Mouse (Mus musculus) T-helper 17 cell (primary cell): ENCODE measurements around the gene Fez2.

Source experiments
- in situ Hi-C, 2 experiments: fragments of 300-600 bp; cut with MboI, MseI; formaldehyde crosslinking; loops; 1 replicate in 1 of 2; 2 replicates in 1 of 2; pipeline ENCODE4 v1.15.1; 2025; ENCODE audit warnings: high pct_unique_total_duplicates in 2 of 2

Fez2 gene

GRCm38 (mm10) chr17:78417381-78418281, at the start of gene Fez2:
Gene Fez2, minus strand, starts transcription at chr17:78418152.
- in situ Hi-C loops = no loop called here

DNA sequence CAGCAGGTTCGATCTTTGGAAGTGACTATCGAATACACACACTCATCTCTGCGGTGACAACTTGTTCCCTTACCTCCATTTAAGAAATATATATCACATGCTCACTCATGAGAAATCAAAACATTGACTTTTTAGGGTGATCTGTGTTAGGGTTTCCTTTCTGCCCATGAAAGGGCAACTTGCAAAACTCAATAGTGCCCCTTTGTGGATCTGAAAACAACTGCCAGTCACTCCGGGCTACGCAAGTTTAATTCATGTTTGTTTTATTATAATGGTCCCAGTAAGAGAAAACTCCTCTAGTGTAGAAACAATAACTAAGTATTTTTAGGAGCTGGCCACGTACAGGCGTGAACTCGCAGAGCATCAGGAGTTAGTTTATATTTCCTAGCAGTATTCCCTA, 47.5 kb upstream of the Fez2 start:
- in situ Hi-C loops = no loop called here

DNA sequence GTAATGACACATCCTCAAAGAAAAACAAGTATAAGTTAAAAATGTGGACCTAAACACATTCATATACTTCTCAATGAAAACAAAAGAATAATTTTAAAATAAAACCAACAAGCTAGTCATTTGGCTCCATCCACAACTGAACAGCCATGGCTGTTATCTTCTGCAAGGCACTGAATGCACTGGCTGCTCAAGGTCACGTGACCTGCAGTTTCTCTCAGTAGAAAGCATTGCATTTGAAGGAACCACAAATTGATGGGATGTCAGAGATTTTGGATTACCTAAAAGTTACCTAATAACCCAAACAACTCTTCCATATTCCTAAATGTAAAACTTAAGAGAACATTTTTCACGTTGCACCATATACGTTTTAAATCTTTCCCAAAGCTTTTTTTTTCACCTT, 47.1 kb upstream of the Fez2 start:
- in situ Hi-C loops = no loop called here

GRCm38 (mm10) chr17:78460140-78460539, 42.2 kb upstream of the Fez2 start:
- in situ Hi-C loops = no loop called here

- in situ Hi-C loops = loop anchor here in 1 of 2 experiments (5.0 kb wide), 1 partner anchor 408 kb away; no protein-coding TSS in a partner anchor
Measured at GRCm38 (mm10) chr17:78455556-78455955, 37.6 kb upstream of the Fez2 start.

DNA sequence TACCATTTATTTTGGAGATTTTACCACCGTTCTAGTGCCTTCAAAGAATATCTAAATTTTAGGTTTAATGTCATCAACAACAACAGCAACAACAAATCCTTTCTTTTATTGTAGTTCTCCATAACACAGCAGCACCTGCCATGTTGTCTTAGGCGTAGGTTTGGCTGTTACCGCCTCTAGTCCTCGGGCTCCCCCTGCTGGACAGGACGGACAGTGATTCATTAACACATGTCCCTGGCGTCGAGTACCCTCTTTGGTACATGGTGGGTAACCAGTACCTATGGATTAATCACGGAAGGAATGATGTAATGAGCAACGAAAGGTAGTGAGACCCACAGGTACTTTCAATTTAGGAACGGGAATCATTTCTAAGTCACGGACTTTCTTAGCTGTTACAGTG, 37.2 kb upstream of the Fez2 start:
- in situ Hi-C loops = loop anchor here in 1 of 2 experiments (5.0 kb wide), 1 partner anchor 408 kb away; no protein-coding TSS in a partner anchor

DNA sequence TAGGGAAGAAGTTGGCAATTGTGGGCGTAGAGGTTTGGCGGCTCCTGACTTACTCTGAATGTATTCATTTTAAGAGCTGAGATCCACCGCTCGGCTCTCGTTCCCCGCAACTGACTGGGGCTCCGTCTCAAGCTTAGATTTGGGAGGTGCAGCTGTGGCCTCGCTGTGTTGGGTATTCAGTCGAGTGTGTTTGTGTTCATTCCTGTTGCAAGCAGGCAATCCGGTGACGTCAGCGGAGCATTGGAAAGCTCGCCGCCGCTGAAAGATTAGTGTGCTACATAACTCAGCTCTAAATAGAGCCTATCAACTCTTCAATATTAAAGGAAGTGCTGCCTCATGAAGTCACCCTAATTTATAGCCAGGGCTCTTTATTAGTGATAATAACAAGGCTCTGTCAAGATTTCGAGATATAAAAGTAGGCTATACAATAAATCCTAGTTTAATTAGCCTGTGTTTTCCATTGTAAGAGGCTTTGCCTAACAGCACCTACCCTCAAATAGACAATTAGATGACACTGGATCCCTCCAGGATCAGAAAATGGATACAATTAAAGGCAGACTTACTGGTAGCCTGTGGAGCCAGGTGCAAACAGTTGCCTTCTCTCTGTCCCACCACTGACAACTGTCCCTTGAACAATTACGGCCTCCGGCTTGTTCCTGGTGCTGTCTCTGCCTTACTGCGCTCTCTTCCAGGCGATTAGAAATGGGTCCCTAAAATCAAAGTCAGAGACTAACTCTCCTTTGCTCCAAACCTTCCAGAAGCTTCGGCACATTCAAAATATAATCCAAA, 36.4 kb upstream of the Fez2 start:
- in situ Hi-C loops = no loop called here

- in situ Hi-C loops = no loop called here
Measured at GRCm38 (mm10) chr17:78453529-78453928, 35.6 kb upstream of the Fez2 start.

- in situ Hi-C loops = no loop called here
Measured at GRCm38 (mm10) chr17:78451886-78452285, 33.9 kb upstream of the Fez2 start.

DNA sequence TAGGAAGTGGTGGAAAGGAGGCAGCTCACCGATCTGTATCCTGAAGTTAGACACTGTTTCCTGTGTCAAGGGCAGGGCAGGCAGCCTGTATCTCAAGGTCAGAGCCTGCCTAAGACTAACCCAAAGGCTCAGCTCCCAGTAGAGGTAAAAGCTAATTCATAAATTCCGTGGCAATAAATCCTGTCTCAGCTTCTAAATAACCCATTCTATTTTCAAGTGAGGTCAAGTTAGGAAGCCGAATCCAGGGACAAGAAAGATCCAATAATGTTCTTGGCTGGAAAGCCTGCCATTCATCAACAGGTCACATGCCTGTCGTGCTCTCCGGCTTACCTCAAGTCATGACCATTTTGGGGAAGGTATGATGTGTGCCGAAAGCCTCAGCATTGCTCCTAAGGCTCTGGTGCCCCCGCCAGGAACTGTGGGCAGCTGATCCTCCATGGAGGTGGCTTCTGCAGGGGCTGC, 33.4 kb upstream of the Fez2 start:
- in situ Hi-C loops = no loop called here

- in situ Hi-C loops = loop anchor here in 1 of 2 experiments (10.0 kb wide), 1 partner anchor 895 kb away; no protein-coding TSS in a partner anchor
Measured at GRCm38 (mm10) chr17:78449635-78450197, 31.8 kb upstream of the Fez2 start.

DNA sequence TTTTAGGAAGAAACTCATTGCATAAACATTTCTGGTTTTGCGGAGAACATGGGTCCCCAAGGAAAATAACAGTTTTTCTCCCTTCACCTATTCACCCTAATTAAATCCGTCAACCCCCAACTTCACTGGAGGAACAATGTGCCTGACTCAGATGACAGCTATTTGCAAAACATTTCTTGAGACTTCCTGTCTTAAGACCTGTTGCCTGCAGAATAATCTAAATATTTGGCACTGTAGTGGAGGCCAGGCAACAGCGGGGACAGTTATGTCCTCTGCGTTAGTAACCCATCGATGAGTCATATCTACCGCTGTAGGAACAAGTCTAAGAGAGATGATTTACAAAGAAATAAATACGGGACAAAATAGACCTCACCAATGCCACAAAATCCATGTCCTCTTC, 26.9 kb upstream of the Fez2 start:
- in situ Hi-C loops = loop anchor here in 1 of 2 experiments (10.0 kb wide), 1 partner anchor 900 kb away; no protein-coding TSS in a partner anchor

DNA sequence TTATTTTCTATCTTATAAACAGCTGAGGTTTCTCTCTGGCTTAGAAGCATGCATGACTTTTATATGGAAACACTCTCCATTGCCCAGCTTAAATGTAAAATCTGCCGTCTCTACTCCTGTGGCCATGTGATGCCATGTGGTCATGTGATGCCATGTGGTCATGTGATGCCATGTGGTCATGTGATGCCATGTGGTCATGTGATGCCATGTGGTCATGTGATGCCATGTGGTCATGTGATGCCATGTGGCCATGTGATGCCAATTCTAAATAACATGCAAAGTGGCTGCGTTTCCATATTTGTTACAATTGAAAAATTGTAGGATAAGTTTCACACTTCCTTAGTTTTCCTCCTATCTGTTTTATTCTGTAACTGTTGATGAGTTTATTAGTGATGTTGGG, 22.8 kb upstream of the Fez2 start:
- in situ Hi-C loops = loop anchor here in 1 of 2 experiments (10.0 kb wide), 1 partner anchor 904 kb away; no protein-coding TSS in a partner anchor

DNA sequence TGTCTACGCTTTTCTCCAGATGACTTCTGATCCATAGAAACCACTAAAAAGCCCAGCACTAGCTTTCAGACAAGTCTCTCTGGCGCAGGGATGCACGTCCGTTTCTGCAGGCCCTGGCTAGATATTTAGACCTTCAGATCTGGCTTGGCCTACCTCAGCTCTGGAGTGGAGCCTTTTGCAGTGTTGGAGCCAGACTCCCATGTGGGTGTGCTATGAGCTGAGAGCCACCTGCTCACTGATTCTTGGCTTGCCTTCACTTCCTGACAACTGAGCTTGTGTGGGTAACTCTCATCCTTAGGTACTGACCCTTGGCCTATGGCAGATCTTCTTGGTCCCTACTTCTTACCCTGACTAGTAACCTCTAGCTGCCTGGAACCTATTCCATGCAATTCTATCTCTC, 19.2 kb upstream of the Fez2 start:
- in situ Hi-C loops = loop anchor here (10.0 kb wide), 3 partner anchors 232 to 558 kb away; partner anchors contain the start of gene Crim1 (in 1 of the 2)

DNA sequence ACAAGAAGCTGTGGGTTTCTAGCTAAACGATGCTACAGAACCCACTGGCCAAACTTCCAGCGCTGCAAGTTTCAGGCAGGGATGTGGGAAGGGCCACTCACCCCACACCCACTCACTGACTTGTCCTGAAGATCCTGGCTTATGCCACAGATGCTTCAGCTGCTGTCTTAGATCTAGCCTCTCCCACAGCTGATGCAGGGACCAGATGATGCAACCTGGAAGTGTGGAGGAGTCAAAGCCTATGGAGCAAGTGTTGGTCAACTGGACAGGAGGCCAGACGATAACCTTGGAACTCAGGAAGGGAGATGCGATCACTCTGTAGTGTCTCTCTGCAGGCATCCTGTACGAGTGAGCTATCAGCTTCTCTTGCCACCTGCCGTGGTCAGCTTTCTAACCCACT, 17.7 kb upstream of the Fez2 start:
- in situ Hi-C loops = loop anchor here (10.0 kb wide), 3 partner anchors 231 to 559 kb away; partner anchors contain the start of gene Crim1 (in 1 of the 2)

- in situ Hi-C loops = loop anchor here (10.0 kb wide), 3 partner anchors 230 to 560 kb away; partner anchors contain the start of gene Crim1 (in 1 of the 2)
Measured at GRCm38 (mm10) chr17:78434746-78435145, 16.8 kb upstream of the Fez2 start.

DNA sequence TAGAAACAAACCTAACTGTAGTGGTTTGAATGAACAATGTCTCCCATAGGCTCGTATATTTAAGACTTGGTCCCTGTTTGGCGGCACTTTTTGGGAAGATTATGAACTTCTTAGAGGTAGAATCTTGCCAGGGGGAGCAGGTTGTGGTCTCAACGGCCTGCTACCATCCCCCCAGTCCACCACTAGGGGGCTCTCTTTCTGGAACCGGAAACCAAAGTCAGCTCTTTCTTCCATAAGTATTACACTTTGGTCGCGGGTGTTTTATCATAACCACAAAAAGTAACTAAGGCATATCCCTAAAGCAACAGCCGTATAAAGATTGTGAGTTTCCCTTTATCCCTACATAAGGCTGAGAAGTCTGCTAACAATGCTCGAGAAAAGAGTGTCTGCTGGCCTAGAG, 12.4 kb upstream of the Fez2 start:
- in situ Hi-C loops = loop anchor here (10.0 kb wide), 3 partner anchors 226 to 564 kb away; partner anchors contain the start of gene Crim1 (in 1 of the 2)

- in situ Hi-C loops = no loop called here
Measured at GRCm38 (mm10) chr17:78429051-78429450, 11.1 kb upstream of the Fez2 start.

DNA sequence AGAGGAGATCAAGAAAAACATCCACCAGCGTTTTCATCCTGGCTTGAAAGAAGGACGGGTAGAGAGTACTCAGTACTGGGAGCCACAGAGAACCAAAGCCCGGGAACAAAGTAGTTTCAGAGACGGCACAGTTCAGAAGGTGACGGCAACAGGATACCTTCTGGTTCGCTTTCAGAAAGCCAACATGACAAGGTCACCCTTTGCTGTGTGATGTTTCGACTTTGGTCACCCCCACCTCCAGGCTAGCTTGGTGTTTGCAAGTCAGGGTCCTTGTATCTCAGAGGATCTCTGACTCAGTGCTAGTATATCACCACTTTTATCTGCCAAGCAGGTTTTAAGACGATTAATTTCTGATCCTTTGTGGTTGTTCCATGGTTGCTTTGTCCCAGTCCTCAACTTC, 7.1 kb upstream of the Fez2 start:
- in situ Hi-C loops = no loop called here

DNA sequence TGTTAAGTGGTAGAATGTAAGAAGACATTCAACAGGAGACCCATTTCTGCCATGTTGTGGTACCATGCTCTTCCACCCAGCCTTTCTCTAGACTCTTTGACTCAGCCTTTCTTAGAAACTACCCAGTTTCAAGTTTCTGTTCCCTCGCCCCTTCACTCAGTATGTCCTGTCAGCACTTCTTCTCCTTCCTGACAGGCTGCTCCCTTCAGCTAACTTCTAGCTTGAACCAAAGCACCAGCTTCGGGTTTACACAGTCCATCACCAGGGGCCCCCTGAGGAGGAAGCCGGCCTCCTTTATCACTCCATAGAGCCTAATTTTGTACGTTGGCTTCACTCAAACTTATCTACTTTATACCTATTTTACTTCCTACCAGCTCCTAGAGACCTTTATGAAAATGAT, 1.3 kb upstream of the Fez2 start:
- in situ Hi-C loops = no loop called here

DNA sequence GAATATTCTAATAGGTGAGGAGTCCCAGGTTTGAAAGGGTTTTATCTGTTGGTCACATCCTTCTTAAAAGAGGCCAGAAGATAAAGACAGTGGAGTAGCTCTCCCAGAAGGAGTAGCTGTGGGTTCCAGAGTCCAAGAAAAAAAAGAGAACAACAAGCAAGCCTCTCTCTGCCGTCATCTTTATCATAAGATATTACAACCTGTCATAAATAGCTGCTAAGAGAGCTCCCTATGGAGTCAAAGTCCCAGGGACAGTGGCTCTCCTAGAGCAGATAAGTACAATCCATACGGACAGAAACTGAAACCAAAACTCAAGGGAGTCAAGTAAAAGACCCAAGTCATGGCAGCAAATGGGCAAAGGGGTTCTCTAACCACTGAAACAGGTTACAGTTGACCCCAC, 2.7 kb downstream of the Fez2 start:
- in situ Hi-C loops = no loop called here
